ENCODE assay signal across 8 mouse cellular contexts in genomic region chr13:80557156-80557555, GRCm38 (mm10).
DNase-seq lines count a peak whose midpoint lies in the region; ATAC-seq and TF ChIP-seq lines count a peak whose summit lies in the region.
"Had no signal": no experiment of that assay in that cellular context is flagged by ENCODE, and none has a peak within 500 bp of the region (broad histone marks: within the 10 kb centered on the region; RNA-seq: fewer than 3 reads in every experiment).

No protein-coding gene starts in this region.

- no peaks in the 10 kb centered on the region for H3K36me3 ChIP-seq in heart, postnatal 0 days (replicated peaks; ENCODE audit: control insufficient read depth, insufficient read depth, low read length)

- no peaks in the 10 kb centered on the region for H3K27me3 ChIP-seq in heart, postnatal 0 days (ENCODE audit: control insufficient read depth, insufficient read depth, low read length)

- peak; percentile 5 for DNase-seq in urinary bladder, postnatal 14 days (ENCODE audit: low spot score)
- no peak for DNase-seq in urinary bladder, adult 2 months (ENCODE audit: low spot score)
- peak; percentile 4 for DNase-seq in embryo, embryonic 9.5 days (ENCODE audit: extremely low spot score)
- DNase-seq in heart, postnatal 0 days (ENCODE audit: low spot score) = peak; percentile 31
- no peak for DNase-seq in thymus, postnatal 10 days (ENCODE audit: low spot score in 2 of 2)
- DNase-seq in layer of hippocampus, adult 2 months (ENCODE audit: low spot score in 2 of 2) = no peak
- DNase-seq: kidney, postnatal 36 days had no signal

- TF ChIP-seq EP300 in heart, postnatal 0 days (IDR thresholded peaks at IDR 0.05; ENCODE audit: low read depth) = no peak

- TF ChIP-seq CTCF in heart, postnatal 0 days (IDR thresholded peaks at IDR 0.05; ENCODE audit: low read depth) = no peak
- TF ChIP-seq CTCF in layer of hippocampus, adult 2 months (conservative IDR thresholded peaks at IDR 0.05) = no peak

- peak; percentile 63; the same call in 1 of the 2 replicates for ATAC-seq in heart, postnatal 0 days (ENCODE audit: insufficient read depth, low read depth)
- ATAC-seq in megakaryocyte progenitor cell, adult 5-6 weeks (replicated peaks; ENCODE audit: poor library complexity) = no peak

- H3K4me1 ChIP-seq in heart, postnatal 0 days (ENCODE audit: control insufficient read depth, insufficient read depth) = no peaks in the 10 kb centered on the region

- H3K4me2 ChIP-seq in heart, postnatal 0 days (ENCODE audit: low read depth, low read length) = no peak overlapping the region

- H3K9ac ChIP-seq in heart, postnatal 0 days (replicated peaks; ENCODE audit: low read depth, low read length) = no peak overlapping the region

- no peaks in the 10 kb centered on the region for H3K9me3 ChIP-seq in heart, postnatal 0 days (replicated peaks; ENCODE audit: control insufficient read depth, low read length)

- no peak overlapping the region for H3K27ac ChIP-seq in heart, postnatal 0 days (ENCODE audit: low read depth)
- H3K27ac ChIP-seq in layer of hippocampus, adult 2 months = no peak overlapping the region

- no peak overlapping the region for H3K4me3 ChIP-seq in heart, postnatal 0 days (ENCODE audit: low read depth, low read length)
- H3K4me3 ChIP-seq in layer of hippocampus, adult 2 months = no peak overlapping the region

Comparison
In these comparisons a context has a peak if more than half of its experiments do, and no peak if none do; other contexts are left out.
1. DNase-seq: peak in urinary bladder, postnatal 14 days (single experiment), embryo, embryonic 9.5 days (single experiment) and heart, postnatal 0 days (single experiment); none in urinary bladder, adult 2 months (single experiment), thymus, postnatal 10 days (0 of 2) and layer of hippocampus, adult 2 months (0 of 2).